Mouse (Mus musculus) kidney, postnatal 10 days (tissue): ENCODE data around the gene Spata13.

Experiments
- DNase-seq: peaks from one replicate; pipeline ENCODE4 v3.0.0; 2021; ENCODE audit warnings: mixed read lengths

The Spata13 gene

GRCm38 (mm10) chr14:60721938-60722337, 88.1 kb downstream of the Spata13 start:
- no peak for DNase-seq

- DNase-seq: peak; percentile 39
These were observed 92.3 kb downstream of the Spata13 start for GRCm38 (mm10) chr14:60726091-60726490.

- DNase-seq: no peak
These were observed 93.3 kb downstream of the Spata13 start for GRCm38 (mm10) chr14:60727130-60727529.

GRCm38 (mm10) chr14:60732081-60732480, 98.3 kb downstream of the Spata13 start:
- no peak for DNase-seq

GRCm38 (mm10) chr14:60732787-60733186, 99.0 kb downstream of the Spata13 start:
- peak; percentile 69 for DNase-seq

- DNase-seq: no peak
These were observed 99.9 kb downstream of the Spata13 start for GRCm38 (mm10) chr14:60733706-60734105.

- DNase-seq: no peak
These were observed 101.4 kb downstream of the Spata13 start for GRCm38 (mm10) chr14:60735206-60735605.

GRCm38 (mm10) chr14:60735848-60736547, 102.2 kb downstream of the Spata13 start:
- DNase-seq: no peak

- DNase-seq: peak; percentile 57
These were observed 102.9 kb downstream of the Spata13 start for GRCm38 (mm10) chr14:60736591-60737192.

- DNase-seq: no peak
These were observed 103.4 kb downstream of the Spata13 start for GRCm38 (mm10) chr14:60737202-60737611.

GRCm38 (mm10) chr14:60738434-60738938, 104.7 kb downstream of the Spata13 start:
- DNase-seq: no peak

- no peak for DNase-seq
These were observed 105.4 kb downstream of the Spata13 start for GRCm38 (mm10) chr14:60739155-60739554.

GRCm38 (mm10) chr14:60739616-60740015, 105.8 kb downstream of the Spata13 start:
- DNase-seq: no peak

GRCm38 (mm10) chr14:60740507-60740906, 106.7 kb downstream of the Spata13 start:
- DNase-seq: no peak

GRCm38 (mm10) chr14:60741033-60741432, 107.2 kb downstream of the Spata13 start:
- DNase-seq: no peak

GRCm38 (mm10) chr14:60741490-60741981, 107.7 kb downstream of the Spata13 start:
- DNase-seq: peak; percentile 68

- no peak for DNase-seq
These were observed 109.9 kb downstream of the Spata13 start for GRCm38 (mm10) chr14:60743681-60744080.

- no peak for DNase-seq
These were observed 111.4 kb downstream of the Spata13 start for GRCm38 (mm10) chr14:60745201-60745600.

- DNase-seq: no peak
These were observed 112.3 kb downstream of the Spata13 start for GRCm38 (mm10) chr14:60746141-60746540.

- no peak for DNase-seq
These were observed 113.5 kb downstream of the Spata13 start for GRCm38 (mm10) chr14:60747154-60747870.

GRCm38 (mm10) chr14:60749880-60750279, 116.1 kb downstream of the Spata13 start:
- DNase-seq: no peak

GRCm38 (mm10) chr14:60751581-60751980, 117.8 kb downstream of the Spata13 start:
- no peak for DNase-seq
